Mouse (Mus musculus): ENCODE data around the gene Tufm.

GRCm38 (mm10) chr7:126443997-126444396 lies 43.2 kb upstream of the Tufm start:
- no peak for TF ChIP-seq POLR2A (IDR thresholded peaks at IDR 0.05; ENCODE audit: extremely low read depth, insufficient read depth, low read length)
- TF ChIP-seq CTCF (IDR thresholded peaks at IDR 0.05; ENCODE audit: low read depth, low read length) = no peak
